ENCODE assay signal across 9 mouse cellular contexts in genomic region chr8:108707576-108708281, GRCm38 (mm10).
DNase-seq lines count a peak whose midpoint lies in the region; ATAC-seq and TF ChIP-seq lines count a peak whose summit lies in the region.
"Had no signal": no experiment of that assay in that cellular context is flagged by ENCODE, and none has a peak within 500 bp of the region (broad histone marks: within the 10 kb centered on the region; RNA-seq: fewer than 3 reads in every experiment).

No protein-coding gene starts in this region.

- H3K9ac ChIP-seq in lung, postnatal 0 days (replicated peaks; ENCODE audit: low read depth) = no peak overlapping the region
- no peak overlapping the region for H3K9ac ChIP-seq in forebrain, embryonic 15.5 days (replicated peaks)
- no peak overlapping the region for H3K9ac ChIP-seq in liver, embryonic 12.5 days
- no peak overlapping the region for H3K9ac ChIP-seq in stomach, postnatal 0 days (ENCODE audit: low read length)

- H3K4me2 ChIP-seq in lung, postnatal 0 days (replicated peaks; ENCODE audit: low read depth, low read length) = peak overlapping the region; percentile 25; the same call in 1 of the 2 replicates
- peak overlapping the region; percentile 36 for H3K4me2 ChIP-seq in forebrain, embryonic 15.5 days (replicated peaks)
- no peak overlapping the region for H3K4me2 ChIP-seq in liver, embryonic 12.5 days
- peak overlapping the region; percentile 27; the same call in 1 of the 2 replicates for H3K4me2 ChIP-seq in stomach, postnatal 0 days (replicated peaks; ENCODE audit: low read depth)

- WGBS in lung, postnatal 0 days = 7% methylated on average over 5 of the region's 5 CpGs
- 24% methylated on average over 5 of the region's 5 CpGs for WGBS in forebrain, embryonic 15.5 days
- 20% methylated on average over 5 of the region's 5 CpGs for whole genome bisulfite sequencing in liver, embryonic 12.5 days (ENCODE audit: insufficient replicate concordance)
- WGBS in stomach, postnatal 0 days = 2% methylated on average over 5 of the region's 5 CpGs

- no peak overlapping the region for H3K4me3 ChIP-seq in lung, postnatal 0 days (ENCODE audit: low read depth, low read length)
- H3K4me3 ChIP-seq in forebrain, embryonic 15.5 days = peak overlapping the region; percentile 78
- no peak overlapping the region for H3K4me3 ChIP-seq in liver, embryonic 12.5 days
- no peak overlapping the region for H3K4me3 ChIP-seq in stomach, postnatal 0 days (ENCODE audit: low read depth, low read length)

- H3K27me3 ChIP-seq in lung, postnatal 0 days (replicated peaks; ENCODE audit: insufficient read depth, low read length) = no peaks in the 10 kb centered on the region
- H3K27me3 ChIP-seq in forebrain, embryonic 15.5 days = peaks cover 17% of the 10 kb centered on the region
- H3K27me3 ChIP-seq in liver, embryonic 12.5 days (replicated peaks) = peaks cover 91% of the 10 kb centered on the region
- H3K27me3 ChIP-seq in stomach, postnatal 0 days (ENCODE audit: control insufficient read depth, insufficient read depth, low read length) = no peaks in the 10 kb centered on the region

- H3K27ac ChIP-seq in lung, postnatal 0 days (ENCODE audit: low read length) = peak overlapping the region; percentile 66
- peak overlapping the region; percentile 96 for H3K27ac ChIP-seq in forebrain, embryonic 15.5 days (replicated peaks)
- H3K27ac ChIP-seq in liver, embryonic 12.5 days = peak overlapping the region; percentile 40; the same call in 1 of the 2 replicates
- H3K27ac ChIP-seq in stomach, postnatal 0 days (replicated peaks) = peak overlapping the region; percentile 65

- H3K4me1 ChIP-seq in lung, postnatal 0 days (ENCODE audit: insufficient read depth, low read depth, low read length) = peaks cover 27% of the 10 kb centered on the region
- H3K4me1 ChIP-seq in forebrain, embryonic 15.5 days = peaks cover 56% of the 10 kb centered on the region
- H3K4me1 ChIP-seq in liver, embryonic 12.5 days = peaks cover 46% of the 10 kb centered on the region
- H3K4me1 ChIP-seq in stomach, postnatal 0 days (replicated peaks; ENCODE audit: control insufficient read depth, insufficient read depth) = peaks cover 19% of the 10 kb centered on the region

- no peak for ATAC-seq in lung, postnatal 0 days
- no peak for ATAC-seq in forebrain, embryonic 15.5 days (replicated peaks)
- no peak for ATAC-seq in liver, embryonic 12.5 days
- ATAC-seq in stomach, postnatal 0 days (ENCODE audit: low FRiP score, low TSS enrichment) = no peak

- H3K36me3 ChIP-seq in lung, postnatal 0 days (ENCODE audit: insufficient read depth, low read length) = no peaks in the 10 kb centered on the region
- H3K36me3 ChIP-seq in forebrain, embryonic 15.5 days = no peaks in the 10 kb centered on the region
- H3K36me3 ChIP-seq in liver, embryonic 12.5 days = no peaks in the 10 kb centered on the region
- H3K36me3 ChIP-seq in stomach, postnatal 0 days (ENCODE audit: control insufficient read depth, insufficient read depth, low read length) = no peaks in the 10 kb centered on the region

- DNase-seq in lung, postnatal 0 days (ENCODE audit: low spot score) = peak; percentile 62
- no peak for DNase-seq in lung, postnatal 10 days
- DNase-seq in stomach, postnatal 0 days (ENCODE audit: low spot score) = no peak
- no peak for DNase-seq in spleen, postnatal 10 days (ENCODE audit: low spot score in 2 of 2)
- no peak for DNase-seq in B cell, adult 2 months
- DNase-seq in spleen, postnatal 36 days (ENCODE audit: low spot score in 2 of 2) = no peak
- DNase-seq: spleen, adult 18-20 months had no signal

- TF ChIP-seq CTCF in lung, postnatal 0 days (IDR thresholded peaks at IDR 0.05) = no peak
- no peak for TF ChIP-seq CTCF in stomach, postnatal 0 days (IDR thresholded peaks at IDR 0.05; ENCODE audit: low read depth)

- H3K9me3 ChIP-seq in lung, postnatal 0 days (ENCODE audit: low read length) = no peaks in the 10 kb centered on the region
- H3K9me3 ChIP-seq in forebrain, embryonic 15.5 days = no peaks in the 10 kb centered on the region
- no peaks in the 10 kb centered on the region for H3K9me3 ChIP-seq in liver, embryonic 12.5 days (replicated peaks)
- no peaks in the 10 kb centered on the region for H3K9me3 ChIP-seq in stomach, postnatal 0 days (ENCODE audit: control insufficient read depth, low read length)

- no peak for TF ChIP-seq EP300 in lung, postnatal 0 days (IDR thresholded peaks at IDR 0.05)
- TF ChIP-seq EP300 in stomach, postnatal 0 days (optimal IDR thresholded peaks at IDR 0.05) = no peak

Comparison
In these comparisons a context has a peak if more than half of its experiments do, and no peak if none do; other contexts are left out.
1. H3K27ac ChIP-seq: peak in every context shown above with its lines; median percentile 96 in forebrain, embryonic 15.5 days; 66 in lung, postnatal 0 days; 65 in stomach, postnatal 0 days; 40 in liver, embryonic 12.5 days.